Mouse (Mus musculus) adipocyte (in vitro differentiated cells): ENCODE data around the gene Cgnl1.
A peak's percentile ranks its signal among the peaks of the same experiment; 100 is the strongest.

Experiments
- DNase-seq: peaks from one replicate; pipeline ENCODE4 v3.0.0-alpha.2; 2016; ENCODE audit warnings: low spot score

The Cgnl1 gene

GRCm38 (mm10) chr9:71672495-71672894 lies 98.9 kb downstream of the Cgnl1 start:
- DNase-seq = no peak

- DNase-seq = no peak
Measured at GRCm38 (mm10) chr9:71670677-71671076, 100.7 kb downstream of the Cgnl1 start.

DNA sequence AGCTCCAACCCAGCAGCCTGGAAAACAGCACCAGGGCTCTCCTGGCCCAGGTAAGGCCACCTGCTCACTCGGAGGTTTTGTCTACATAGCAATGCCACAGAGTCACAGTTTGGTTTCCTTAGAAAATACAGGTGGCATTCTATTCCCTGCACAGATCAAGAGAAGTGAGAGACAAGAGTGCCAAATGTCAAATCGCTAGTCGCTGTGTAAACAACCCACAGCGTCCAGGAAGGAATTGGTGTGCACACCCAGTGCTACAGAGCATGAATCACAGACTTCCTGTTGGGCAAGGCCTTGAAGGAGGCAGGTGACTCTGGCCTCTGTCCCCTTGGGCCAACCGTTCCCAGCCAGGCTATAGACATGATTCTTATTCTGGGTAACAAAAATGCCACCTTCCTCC lies 103.8 kb downstream of the Cgnl1 start:
- no peak for DNase-seq

- DNase-seq = no peak
Measured at GRCm38 (mm10) chr9:71666432-71666831, 105.0 kb downstream of the Cgnl1 start.

DNA sequence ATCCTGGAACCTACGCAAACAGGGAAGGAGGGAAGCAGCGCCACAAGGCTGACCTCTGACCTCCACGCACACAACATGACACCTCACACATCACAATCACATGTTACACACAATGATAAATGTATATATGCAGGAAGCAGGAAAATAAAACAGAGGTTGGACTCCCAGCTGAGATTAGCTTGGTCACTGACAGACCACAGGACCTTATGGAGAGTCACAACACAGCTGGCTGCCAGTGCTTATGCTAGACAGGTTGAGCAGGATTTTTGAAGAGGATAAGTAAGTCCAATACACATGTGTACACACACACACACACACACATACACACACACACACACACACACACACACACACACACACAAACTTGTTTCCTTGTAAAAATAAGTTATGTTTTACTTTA lies 105.9 kb downstream of the Cgnl1 start:
- no peak for DNase-seq

DNA sequence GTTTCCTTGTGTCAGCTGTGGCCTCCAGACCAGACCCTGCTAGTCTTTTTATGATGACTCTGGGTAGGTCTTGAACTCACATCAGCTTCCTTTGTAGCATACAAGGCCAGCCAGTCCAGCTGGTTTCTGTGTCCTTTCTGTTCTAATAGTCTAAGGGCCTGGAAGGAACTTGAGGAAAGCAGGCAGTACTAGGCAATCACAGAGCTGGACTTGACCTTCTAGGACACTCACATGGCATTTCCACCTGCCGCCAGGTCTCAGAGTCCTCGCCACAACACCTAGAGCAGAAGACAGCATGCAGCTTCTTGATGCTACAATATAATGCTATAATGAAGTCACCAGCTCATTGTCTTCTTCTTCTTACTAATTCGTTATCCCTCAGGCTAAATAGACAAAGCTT lies 106.5 kb downstream of the Cgnl1 start:
- no peak for DNase-seq

DNA sequence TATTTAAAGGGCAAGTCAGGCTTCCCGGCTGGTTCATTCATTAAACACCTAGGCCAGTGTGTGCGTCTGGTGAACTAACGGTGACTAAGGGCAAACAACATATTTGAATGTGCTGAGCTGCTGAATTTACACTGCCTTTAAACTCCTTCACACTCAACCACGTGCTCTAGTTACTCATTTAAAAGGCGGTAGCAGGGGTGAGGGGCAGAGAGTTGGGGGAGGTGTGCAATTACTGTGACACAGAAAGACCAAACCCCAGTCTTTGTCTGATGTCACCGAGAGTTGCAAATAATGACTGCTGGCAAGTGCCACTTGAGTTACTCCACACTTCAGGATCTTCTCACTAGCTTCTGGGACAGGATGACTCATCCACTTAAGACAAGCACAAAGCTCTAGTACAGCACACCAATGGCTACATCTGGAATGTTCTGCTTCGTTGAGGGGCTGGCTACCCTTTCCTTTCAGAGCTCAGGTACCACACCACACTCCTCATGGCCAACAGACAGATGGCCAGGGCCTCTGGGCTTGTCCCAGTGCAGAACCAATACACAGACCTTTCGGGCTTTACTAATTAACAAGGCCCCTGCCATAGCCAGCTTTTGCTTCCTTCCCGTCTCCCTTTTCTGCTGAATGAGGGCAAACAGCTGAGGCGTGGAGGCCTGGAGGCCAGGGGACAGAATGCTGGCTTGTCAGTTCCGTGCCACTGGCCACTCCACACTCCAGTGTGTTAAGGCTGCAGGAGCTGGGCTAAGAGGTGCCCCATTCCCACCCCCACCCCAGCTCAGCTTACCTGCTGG lies 107.8 kb downstream of the Cgnl1 start:
- peak; percentile 49 for DNase-seq

- peak; percentile 23 for DNase-seq
Measured at GRCm38 (mm10) chr9:71660540-71660939, 110.9 kb downstream of the Cgnl1 start.

DNA sequence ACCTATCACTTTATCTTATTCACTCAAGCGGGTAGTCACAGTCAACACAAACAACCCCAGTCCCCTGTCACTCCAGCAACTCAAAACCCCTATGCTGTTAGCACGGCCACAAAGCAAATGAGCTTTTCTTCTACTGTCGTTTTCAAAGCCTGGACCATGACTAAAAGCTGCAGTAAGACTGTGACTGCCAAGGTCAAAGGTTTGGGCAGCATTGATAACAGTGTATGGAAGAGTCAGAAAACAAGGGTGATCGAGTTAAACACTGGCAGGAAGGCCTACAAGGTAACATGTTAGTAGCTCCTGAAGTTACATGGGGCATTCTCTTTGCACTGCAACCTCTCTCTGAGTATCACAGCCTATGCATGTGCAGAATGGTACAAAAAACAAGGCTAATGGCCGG lies 111.7 kb downstream of the Cgnl1 start:
- DNase-seq = no peak

DNA sequence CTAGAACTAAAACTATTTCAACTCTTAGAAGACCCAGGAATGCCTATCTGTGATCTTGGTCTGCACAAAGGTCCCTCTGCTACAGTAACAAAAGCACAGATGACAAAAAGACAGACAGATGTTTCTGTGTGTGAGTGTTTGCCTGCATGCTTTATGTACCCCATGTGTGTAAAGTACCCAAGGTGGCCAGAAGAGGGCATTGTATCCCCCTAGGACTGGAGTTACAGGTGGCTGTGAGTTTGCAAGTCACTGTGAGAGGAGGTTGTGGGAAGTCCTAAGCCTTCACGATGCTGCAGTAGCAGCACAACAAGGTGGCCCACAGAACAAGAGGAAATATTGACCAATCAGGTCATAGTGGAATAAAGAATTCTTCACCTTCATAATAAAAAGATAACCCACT lies 114.2 kb downstream of the Cgnl1 start:
- no peak for DNase-seq

DNA sequence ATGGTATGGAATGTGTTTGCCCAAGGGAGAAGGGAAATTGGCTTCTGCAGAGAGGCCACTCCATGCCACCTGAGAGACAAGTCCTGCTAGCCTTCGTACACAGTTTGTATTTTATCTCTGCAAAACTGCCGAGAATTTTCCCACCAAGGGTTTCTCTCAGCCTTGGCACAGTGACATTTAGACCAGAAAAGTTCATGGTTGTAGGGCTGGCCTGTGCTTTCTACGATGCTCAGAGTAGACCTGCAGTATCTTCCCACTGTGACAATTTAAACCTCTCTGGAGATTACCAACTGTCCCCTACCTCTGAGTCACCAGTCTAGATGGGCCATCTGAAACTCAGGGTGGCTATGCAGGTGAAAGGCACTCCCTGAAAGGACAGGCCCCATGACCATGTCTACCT lies 116.5 kb downstream of the Cgnl1 start:
- no peak for DNase-seq

DNA sequence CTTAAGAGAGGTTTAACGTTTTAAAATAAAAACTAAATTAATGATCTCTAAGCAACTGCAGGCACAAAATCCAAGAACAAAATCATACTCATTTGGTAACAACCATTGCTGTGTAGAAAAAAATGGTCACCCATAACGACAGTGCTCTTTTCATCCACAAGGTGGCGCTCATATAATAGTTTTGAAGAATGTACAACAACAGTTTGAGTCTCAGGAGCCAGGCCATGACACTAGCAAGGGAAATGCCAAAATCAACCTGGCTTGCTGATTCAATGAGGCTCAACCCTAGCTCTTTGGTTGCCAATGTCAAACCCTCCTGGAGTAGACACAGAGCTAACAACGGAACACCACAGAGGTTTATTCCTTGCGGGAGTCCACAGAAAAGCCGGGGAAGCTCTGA lies 125.3 kb downstream of the Cgnl1 start:
- DNase-seq = peak; percentile 88

GRCm38 (mm10) chr9:71643611-71644010 lies 127.8 kb downstream of the Cgnl1 start:
- DNase-seq = no peak

DNA sequence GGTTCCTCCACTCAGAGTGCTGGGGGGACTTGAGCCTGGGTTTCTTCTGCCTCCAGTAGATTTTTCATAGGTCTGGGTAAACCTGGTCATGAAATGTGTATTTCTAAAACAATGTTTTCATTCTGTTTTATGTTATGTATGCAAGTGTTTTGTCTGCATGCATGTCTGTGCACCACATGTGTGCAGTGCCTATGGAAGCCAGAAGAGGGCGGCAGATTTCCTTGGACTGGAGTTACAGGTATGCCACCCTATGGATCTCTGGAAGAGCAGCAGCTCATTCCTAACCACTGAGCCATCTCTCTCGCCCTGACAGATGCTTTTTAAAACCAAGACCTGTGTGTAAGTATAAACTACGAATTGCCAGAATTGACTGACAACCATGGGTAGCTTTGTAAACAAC lies 129.1 kb downstream of the Cgnl1 start:
- no peak for DNase-seq

GRCm38 (mm10) chr9:71640361-71640927 lies 131.0 kb downstream of the Cgnl1 start:
- peak; percentile 6 for DNase-seq

DNA sequence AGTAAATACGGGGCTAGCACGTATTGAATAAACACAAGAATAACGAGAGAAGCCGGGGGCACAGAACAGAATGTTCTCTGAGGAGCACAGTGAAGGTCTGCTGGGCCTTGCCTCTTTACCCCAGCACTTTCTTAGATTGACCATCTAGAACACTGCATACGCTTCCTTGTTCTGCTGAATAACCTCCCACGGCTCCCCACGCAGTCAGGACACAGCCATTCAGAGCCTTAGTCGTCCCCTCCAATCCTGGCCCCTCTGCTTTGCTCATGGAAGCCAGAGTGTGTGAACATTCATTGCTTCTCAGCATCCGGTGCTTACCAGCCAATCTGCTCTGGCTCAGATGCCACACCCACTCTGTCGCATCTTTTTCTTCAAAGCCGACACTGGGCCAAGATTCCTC lies 133.2 kb downstream of the Cgnl1 start:
- DNase-seq = no peak

DNA sequence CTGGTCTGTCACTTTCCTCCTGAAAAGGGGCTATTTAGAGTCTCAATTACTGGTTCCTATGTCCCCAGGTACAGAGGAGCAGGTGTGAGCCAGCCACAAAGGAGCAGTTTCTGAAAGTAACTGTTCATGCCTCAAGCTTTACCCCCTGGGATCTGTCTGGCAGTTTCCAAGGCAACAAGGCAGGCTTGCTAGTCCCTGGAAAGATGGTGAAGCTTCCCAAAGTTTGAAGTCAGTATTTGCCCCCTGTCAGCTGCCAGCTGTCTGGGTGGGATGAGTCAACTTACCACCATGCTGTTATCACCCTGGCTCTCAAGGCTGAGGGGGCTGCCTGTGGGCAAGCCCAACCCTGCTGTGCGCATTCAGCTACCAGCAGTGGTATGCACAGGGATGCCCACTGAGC lies 134.5 kb downstream of the Cgnl1 start:
- no peak for DNase-seq

GRCm38 (mm10) chr9:71635627-71636026 lies 135.8 kb downstream of the Cgnl1 start:
- DNase-seq = no peak

GRCm38 (mm10) chr9:71634916-71635315 lies 136.5 kb downstream of the Cgnl1 start:
- DNase-seq = no peak

DNA sequence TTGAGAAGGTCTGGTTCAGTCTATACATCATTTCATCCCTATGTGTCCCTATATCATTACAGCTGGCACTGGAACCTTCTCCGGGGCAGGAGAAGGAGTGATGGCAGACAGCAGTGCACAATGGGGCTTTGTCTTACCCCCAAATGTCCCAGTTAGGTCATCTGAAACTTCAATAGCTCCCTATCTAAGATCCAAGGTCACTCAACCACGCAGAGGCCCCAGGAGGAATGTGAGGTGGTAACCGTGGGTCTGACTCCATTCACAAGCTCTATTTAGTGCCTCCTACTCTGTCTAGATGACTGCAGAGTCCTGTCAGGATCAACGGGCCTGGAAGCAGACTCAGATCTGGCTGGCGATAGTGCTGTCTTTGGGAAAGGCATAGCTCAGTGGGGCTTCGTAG lies 142.5 kb downstream of the Cgnl1 start:
- no peak for DNase-seq

DNA sequence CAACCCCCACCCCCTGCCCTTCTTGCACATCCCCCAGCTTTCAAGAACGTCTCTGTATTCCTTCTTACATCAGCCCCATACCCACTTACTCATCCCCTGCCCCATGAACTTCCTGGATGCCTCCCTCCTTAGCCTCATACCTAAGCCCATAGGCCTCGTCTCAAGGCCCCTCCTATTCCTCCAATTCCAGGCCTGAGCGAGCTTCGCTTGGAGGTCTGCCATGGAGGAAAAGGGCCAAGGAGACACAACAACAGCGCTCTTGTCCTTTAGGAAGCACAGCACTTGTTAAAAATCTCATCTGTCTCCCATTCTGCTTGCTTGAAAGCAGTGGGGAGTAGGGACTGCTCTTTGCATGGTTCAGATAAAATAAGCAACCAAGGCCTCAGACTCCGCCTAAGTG lies 143.1 kb downstream of the Cgnl1 start:
- DNase-seq = no peak

- DNase-seq = no peak
Measured at GRCm38 (mm10) chr9:71625961-71626360, 145.4 kb downstream of the Cgnl1 start.

GRCm38 (mm10) chr9:71624793-71625495 lies 146.5 kb downstream of the Cgnl1 start:
- DNase-seq = peak; percentile 39
